Mouse (Mus musculus) cerebellum, adult 2 months (tissue): ENCODE data around the gene Rexo4. TPM values are rescaled to one million over a fixed set of nuclear protein-coding genes. Genes with fewer than 3 reads are reported as not detected.

Source experiments
- DNase-seq, 2 experiments: peaks; one replicate each; pipeline ENCODE4 v3.0.0; 2021
- H3K27ac ChIP-seq: fragments of 200-500 bp; 2 replicates; pipeline ENCODE4 v1.5.1; 2012; ENCODE audit warnings: low read length, control low read depth, inconsistent platforms; ENCODE audit not compliant: insufficient read depth
- H3K27me3 ChIP-seq: fragments of 200-500 bp; 2 replicates; pipeline ENCODE4 v1.6.1; 2012; ENCODE audit warnings: inconsistent platforms, mild to moderate bottlenecking, low read length, moderate library complexity; ENCODE audit not compliant: control insufficient read depth, insufficient read depth
- H3K4me1 ChIP-seq: fragments of 200-500 bp; 2 replicates; pipeline ENCODE4 v1.6.1; 2011; ENCODE audit warnings: low read length; ENCODE audit not compliant: control insufficient read depth, insufficient read depth
- H3K4me3 ChIP-seq: fragments of 200-500 bp; replicated peaks from 2 replicates; pipeline ENCODE3; 2011; ENCODE audit warnings: mild to moderate bottlenecking, low read depth, low read length, control low read depth; ENCODE audit not compliant: insufficient read depth
- CTCF ChIP-seq: fragments of 200-500 bp; IDR thresholded peaks from 2 replicates; pipeline ENCODE4 v1.5.1; 2011; ENCODE audit warnings: low read depth, mild to moderate bottlenecking, control low read depth, low read length, moderate library complexity, borderline replicate concordance; ENCODE audit not compliant: insufficient read depth
- POLR2A ChIP-seq: fragments of 200-500 bp; IDR thresholded peaks from 2 replicates; pipeline ENCODE4 v1.6.1; 2011; ENCODE audit warnings: low read length, control low read depth, borderline replicate concordance; ENCODE audit not compliant: insufficient read depth
- WGBS: fragments of 180-500 bp; shearing (Covaris S2); methylation state at CpG from one replicate; pipeline ENCODE4 v1.1.7; 2018; 5-methylcytosine and 5-hydroxymethylcytosine counted together
- polyA plus RNA-seq: library from polyadenylated mRNA; depleted of rRNA; stranded (reverse); fragments of >200 nt; gene quantifications from 2 replicates; pipeline ENCODE4 v1.2.3, GENCODE M21; 2012

Rexo4 gene
- polyA plus RNA-seq, 1 experiment = 72.2 TPM

- Histone ChIP-seq H3K27ac (no peak overlapping the region), H3K4me3 (no peak overlapping the region), H3K27me3 (no peaks in the 10 kb centered on the region), H3K4me1 (peaks cover 8% of the 10 kb centered on the region; the same call in 1 of the 2 replicates)
- WGBS = 95% methylated on average over 12 of the region's 12 CpGs
- TF ChIP-seq POLR2A = no peak
- DNase-seq = no peak
Observed at GRCm38 (mm10) chr2:26956811-26957487, 7.2 kb downstream of the Rexo4 start.

GRCm38 (mm10) chr2:26954735-26955395 lies 9.3 kb downstream of the Rexo4 start:
- TF ChIP-seq POLR2A (no peak), CTCF (no peak)
- no peak overlapping the region for H3K27ac ChIP-seq
- H3K4me1 ChIP-seq = peaks cover 18% of the 10 kb centered on the region
- DNase-seq = no peak
- no peaks in the 10 kb centered on the region for H3K27me3 ChIP-seq
- no peak overlapping the region for H3K4me3 ChIP-seq
- WGBS = 88% methylated on average over 2 of the region's 2 CpGs

- TF ChIP-seq POLR2A (no peak), CTCF (no peak)
- Histone ChIP-seq H3K4me1 (peaks cover 18% of the 10 kb centered on the region), H3K4me3 (no peak overlapping the region), H3K27ac (no peak overlapping the region), H3K27me3 (no peaks in the 10 kb centered on the region)
- peak; percentile 22 to 52 for DNase-seq
- WGBS = 50% methylated on average over 8 of the region's 8 CpGs
Observed at GRCm38 (mm10) chr2:26952866-26953265, 11.3 kb downstream of the Rexo4 start.

- H3K27ac ChIP-seq = no peak overlapping the region
- H3K27me3 ChIP-seq = no peaks in the 10 kb centered on the region
- H3K4me3 ChIP-seq = no peak overlapping the region
- no peak for DNase-seq
- peaks cover 18% of the 10 kb centered on the region for H3K4me1 ChIP-seq
- 92% methylated on average over 4 of the region's 4 CpGs for WGBS
- TF ChIP-seq CTCF = no peak
- TF ChIP-seq POLR2A = no peak
Observed at GRCm38 (mm10) chr2:26952193-26952592, 12.0 kb downstream of the Rexo4 start.

GRCm38 (mm10) chr2:26951346-26951905 lies 12.8 kb downstream of the Rexo4 start:
- peaks cover 18% of the 10 kb centered on the region for H3K4me1 ChIP-seq
- H3K27ac ChIP-seq = no peak overlapping the region
- peak; percentile 44 to 55 for DNase-seq
- H3K27me3 ChIP-seq = no peaks in the 10 kb centered on the region
- TF ChIP-seq POLR2A (no peak), CTCF (no peak)
- H3K4me3 ChIP-seq = no peak overlapping the region
- 25% methylated on average over 8 of the region's 8 CpGs for WGBS

GRCm38 (mm10) chr2:26950411-26950810 lies 13.8 kb downstream of the Rexo4 start:
- H3K4me1 ChIP-seq = peaks cover 18% of the 10 kb centered on the region
- no peak overlapping the region for H3K4me3 ChIP-seq
- peak in 1 of 2 experiments; percentile 57 for DNase-seq
- no peak overlapping the region for H3K27ac ChIP-seq
- TF ChIP-seq CTCF (no peak), POLR2A (no peak)
- H3K27me3 ChIP-seq = no peaks in the 10 kb centered on the region
- WGBS = 55% methylated on average over 2 of the region's 2 CpGs

GRCm38 (mm10) chr2:26943253-26943652 lies 20.9 kb downstream of the Rexo4 start:
- WGBS = 75% methylated on average over 3 of the region's 3 CpGs
- no peaks in the 10 kb centered on the region for H3K27me3 ChIP-seq
- no peak overlapping the region for H3K4me3 ChIP-seq
- no peak for DNase-seq
- no peak overlapping the region for H3K27ac ChIP-seq
- no peaks in the 10 kb centered on the region for H3K4me1 ChIP-seq
- TF ChIP-seq POLR2A (no peak), CTCF (no peak)

GRCm38 (mm10) chr2:26941539-26941938 lies 22.6 kb downstream of the Rexo4 start:
- 44% methylated on average over 5 of the region's 5 CpGs for WGBS
- H3K27me3 ChIP-seq = no peaks in the 10 kb centered on the region
- TF ChIP-seq CTCF (no peak), POLR2A (no peak)

More at GRCm38 (mm10) chr2:26941539-26941938, 22.6 kb downstream of the Rexo4 start:
- H3K27ac ChIP-seq = no peak overlapping the region
- DNase-seq = no peak
- H3K4me1 ChIP-seq = no peaks in the 10 kb centered on the region
- no peak overlapping the region for H3K4me3 ChIP-seq
